Mouse (Mus musculus) ES-Bruce4 (cell line): ENCODE measurements at regions not wholly inside any gene's neighbourhood (a gene's known extent, or its start where the extent isn't known, plus 50 kb on each side); places are given as distances from the start of the nearest gene placed in this dataset.

Experiments used
- CTCF ChIP-seq: IDR thresholded peaks from one replicate; pipeline ENCODE4 v1.8.1; 2011; ENCODE audit warnings: low read depth, low read length
- POLR2A ChIP-seq: IDR thresholded peaks from one replicate; pipeline ENCODE4 v1.8.1; 2011; ENCODE audit warnings: low read length; ENCODE audit not compliant: insufficient read depth

GRCm38 (mm10) chr3:133650025-133650424 is 105.1 kb upstream of the Tet2 start:
- TF ChIP-seq CTCF (no peak), POLR2A (no peak)
